Mouse (Mus musculus) small intestine, adult 2 months (tissue): Measurements from ENCODE around the gene 0610030E20Rik.

Experiments
- CTCF ChIP-seq: fragments of 200-500 bp; IDR thresholded peaks from 2 replicates; pipeline ENCODE4 v1.5.1; 2012; ENCODE audit warnings: low read depth, mild to moderate bottlenecking, control low read depth, inconsistent platforms, low read length, moderate library complexity, mixed read lengths; ENCODE audit not compliant: insufficient replicate concordance, insufficient read length; ENCODE audit errors: extremely low read depth
- POLR2A ChIP-seq: fragments of 200-500 bp; IDR thresholded peaks from 2 replicates; pipeline ENCODE4 v1.6.1; 2012; ENCODE audit warnings: low read depth, mild to moderate bottlenecking, control low read depth, inconsistent platforms, low read length, moderate library complexity

GRCm38 (mm10) chr6:72386561-72386960, 39.4 kb downstream of the 0610030E20Rik start:
- TF ChIP-seq CTCF (no peak), POLR2A (no peak)
